Mouse (Mus musculus): ENCODE data around the gene Alkbh5.
"Not testable (repeated sequence)": the region's sequence is repeated elsewhere in the genome, so short reads cannot be mapped to it uniquely, and the experiment has no call there.

The Alkbh5 gene

DNA sequence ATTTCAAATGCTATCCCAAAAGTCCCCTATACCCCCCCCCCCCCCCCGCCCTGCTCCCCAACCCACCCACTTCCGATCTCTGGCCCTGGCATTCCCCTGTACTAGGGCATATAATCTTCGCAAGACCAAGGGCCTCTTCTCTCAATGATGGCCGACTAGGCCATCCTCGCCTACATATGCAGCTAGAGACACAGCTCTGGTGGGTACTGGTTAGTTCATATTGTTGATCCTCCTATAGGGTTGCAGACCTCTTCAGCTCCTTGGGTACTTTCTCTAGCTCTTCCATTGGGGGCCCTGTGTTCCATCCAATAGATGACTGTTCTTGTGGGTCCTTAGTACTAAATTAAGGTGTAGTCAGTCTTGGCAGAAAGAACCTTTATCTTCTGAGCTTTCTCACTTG, 7.0 kb downstream of the Alkbh5 start:
- not testable (repeated sequence) for DNase-seq

- peak; percentile 16 for DNase-seq
Observed at GRCm38 (mm10) chr11:60545433-60545832, 9.3 kb downstream of the Alkbh5 start.

GRCm38 (mm10) chr11:60548112-60548511, 11.9 kb downstream of the Alkbh5 start:
- DNase-seq, result no peak

GRCm38 (mm10) chr11:60553091-60553490, 16.9 kb downstream of the Alkbh5 start:
- DNase-seq, result no peak

DNA sequence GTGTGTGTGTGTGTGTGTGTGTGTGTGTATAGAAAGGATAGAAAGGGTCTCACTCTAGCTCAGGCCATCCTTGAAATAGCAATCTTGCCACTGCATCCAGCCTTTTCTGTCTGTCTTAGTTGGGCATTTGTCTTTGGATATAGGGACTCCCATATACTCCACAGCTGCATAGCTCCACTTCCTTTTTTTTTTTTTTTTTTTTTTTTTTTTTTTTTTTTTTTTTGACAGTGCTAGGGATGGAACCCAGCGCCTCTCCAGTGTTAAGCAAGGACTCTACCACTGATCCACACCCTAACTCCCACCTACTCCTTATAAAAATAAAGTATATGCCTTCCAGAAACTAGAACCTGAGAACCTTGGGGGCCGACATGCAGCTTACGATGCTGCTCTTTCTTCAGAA, 21.5 kb downstream of the Alkbh5 start:
- DNase-seq, result no peak

GRCm38 (mm10) chr11:60559342-60559741, 23.2 kb downstream of the Alkbh5 start:
- DNase-seq, result peak; percentile 76

DNA sequence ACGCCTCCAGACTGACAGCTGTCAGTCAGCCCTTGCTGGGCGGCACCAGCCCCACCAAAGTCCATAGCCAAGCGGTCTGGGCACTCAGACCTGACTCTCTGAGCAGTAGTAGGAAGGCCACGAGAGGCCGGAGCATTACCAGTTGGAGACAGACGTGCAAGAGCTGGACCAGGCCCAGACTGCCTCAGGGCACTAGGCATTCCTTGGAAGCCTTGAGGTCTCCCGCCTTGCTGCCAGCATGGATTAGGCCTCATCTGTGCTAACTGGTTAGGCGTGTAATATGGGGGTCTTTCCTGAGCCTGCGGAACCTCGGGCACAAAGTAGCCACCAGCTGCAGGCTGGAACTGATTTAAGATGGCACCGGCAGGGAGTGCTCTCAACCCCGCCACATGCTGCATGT, 37.8 kb downstream of the Alkbh5 start:
- DNase-seq, result not testable (repeated sequence)
